Mouse (Mus musculus): ENCODE data around the gene Vezt.

Vezt gene

DNA sequence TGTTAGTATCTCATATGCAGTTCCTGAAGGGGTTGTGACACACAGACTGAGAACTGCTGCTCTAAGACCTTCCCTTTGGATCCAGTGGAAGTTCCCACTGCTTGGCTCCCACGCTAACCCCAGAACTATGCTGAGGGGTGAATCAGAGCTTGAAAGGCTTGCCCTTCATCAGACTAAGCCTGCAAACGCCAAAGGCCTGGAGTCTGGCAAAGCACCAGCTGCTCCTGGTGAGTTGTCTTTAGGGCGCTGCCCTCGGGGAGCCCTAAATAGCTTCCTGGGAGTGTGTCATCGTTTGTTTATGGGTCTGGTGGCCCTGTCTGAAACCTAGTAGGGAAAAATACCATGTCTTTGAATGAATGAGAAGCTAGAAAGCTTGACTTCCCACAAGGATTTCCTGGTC is 91.4 kb downstream of the Vezt start:
- Histone ChIP-seq H3K4me1 (replicated peaks; ENCODE audit: low read depth, low read length) (no peaks in the 10 kb centered on the region), H3K27me3 (ENCODE audit: insufficient read depth, low read length) (no peaks in the 10 kb centered on the region), H3K9me3 (ENCODE audit: low read length) (0 out of 2 replicates have a peak, but pooled peaks cover 3% of the 10 kb centered on the region), H3K36me3 (ENCODE audit: insufficient read depth, low read length) (no peaks in the 10 kb centered on the region), H3K4me3 (replicated peaks; ENCODE audit: low read length) (no peak overlapping the region)
- TF ChIP-seq POU5F1 (IDR thresholded peaks at IDR 0.05; ENCODE audit: borderline replicate concordance, low read length) (no peak), NANOG (IDR thresholded peaks at IDR 0.05; ENCODE audit: borderline replicate concordance, low read length) (no peak), CTCF (conservative IDR thresholded peaks at IDR 0.05; ENCODE audit: low read length) (no peak)

DNA sequence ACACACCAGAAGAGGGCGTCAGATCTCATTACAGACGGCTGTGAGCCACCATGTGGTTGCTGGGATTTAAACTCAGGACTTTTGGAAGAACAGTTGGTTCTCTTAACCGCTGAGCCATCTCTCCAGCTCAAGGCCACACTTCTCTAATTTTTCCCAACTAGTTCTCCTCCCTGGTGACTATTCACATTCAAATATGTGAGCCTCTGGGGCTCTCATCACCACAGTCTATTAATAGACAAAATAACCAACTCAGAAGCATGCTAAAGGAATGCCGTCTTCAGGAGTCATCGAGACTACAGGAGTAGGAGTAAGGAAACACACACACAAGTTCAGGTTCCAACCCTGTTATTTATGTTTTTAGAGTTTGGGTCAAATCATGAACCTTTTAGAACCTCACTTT is 95.3 kb downstream of the Vezt start:
- Histone ChIP-seq H3K36me3 (ENCODE audit: insufficient read depth, low read length) (no peaks in the 10 kb centered on the region), H3K9me3 (ENCODE audit: low read length) (peaks cover 40% of the 10 kb centered on the region), H3K27me3 (ENCODE audit: insufficient read depth, low read length) (no peaks in the 10 kb centered on the region), H3K4me1 (replicated peaks; ENCODE audit: low read depth, low read length) (no peaks in the 10 kb centered on the region), H3K4me3 (replicated peaks; ENCODE audit: low read length) (no peak overlapping the region)
- TF ChIP-seq POU5F1 (IDR thresholded peaks at IDR 0.05; ENCODE audit: borderline replicate concordance, low read length) (no peak), NANOG (IDR thresholded peaks at IDR 0.05; ENCODE audit: borderline replicate concordance, low read length) (no peak), CTCF (conservative IDR thresholded peaks at IDR 0.05; ENCODE audit: low read length) (no peak)

DNA sequence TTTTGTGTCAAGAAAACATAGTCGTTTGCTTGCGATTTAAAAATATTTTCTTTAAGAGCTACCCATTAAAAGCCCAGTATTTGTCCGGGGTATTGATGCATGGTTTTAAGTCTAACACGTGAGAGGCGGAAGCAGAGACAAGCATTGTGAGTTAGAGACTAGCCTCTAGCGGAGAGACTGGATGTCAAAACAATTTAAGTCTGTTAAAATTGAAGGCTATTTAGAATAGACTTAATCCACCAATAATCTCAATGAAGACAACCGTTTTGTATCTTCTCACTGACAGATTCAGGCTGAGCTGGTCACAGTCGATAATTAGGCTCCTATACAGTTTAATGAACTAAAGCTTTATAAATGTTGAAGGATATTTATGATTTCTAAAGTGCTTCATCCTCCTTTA is 95.9 kb downstream of the Vezt start:
- no peaks in the 10 kb centered on the region for H3K4me1 ChIP-seq (replicated peaks; ENCODE audit: low read depth, low read length)
- no peaks in the 10 kb centered on the region for H3K36me3 ChIP-seq (ENCODE audit: insufficient read depth, low read length)
- no peaks in the 10 kb centered on the region for H3K27me3 ChIP-seq (ENCODE audit: insufficient read depth, low read length)
- H3K4me3 ChIP-seq (replicated peaks; ENCODE audit: low read length): no peak overlapping the region
- peaks cover 46% of the 10 kb centered on the region for H3K9me3 ChIP-seq (ENCODE audit: low read length)
- no peak for TF ChIP-seq NANOG (IDR thresholded peaks at IDR 0.05; ENCODE audit: borderline replicate concordance, low read length)
- no peak for TF ChIP-seq POU5F1 (IDR thresholded peaks at IDR 0.05; ENCODE audit: borderline replicate concordance, low read length)
- TF ChIP-seq CTCF (conservative IDR thresholded peaks at IDR 0.05; ENCODE audit: low read length): no peak

DNA sequence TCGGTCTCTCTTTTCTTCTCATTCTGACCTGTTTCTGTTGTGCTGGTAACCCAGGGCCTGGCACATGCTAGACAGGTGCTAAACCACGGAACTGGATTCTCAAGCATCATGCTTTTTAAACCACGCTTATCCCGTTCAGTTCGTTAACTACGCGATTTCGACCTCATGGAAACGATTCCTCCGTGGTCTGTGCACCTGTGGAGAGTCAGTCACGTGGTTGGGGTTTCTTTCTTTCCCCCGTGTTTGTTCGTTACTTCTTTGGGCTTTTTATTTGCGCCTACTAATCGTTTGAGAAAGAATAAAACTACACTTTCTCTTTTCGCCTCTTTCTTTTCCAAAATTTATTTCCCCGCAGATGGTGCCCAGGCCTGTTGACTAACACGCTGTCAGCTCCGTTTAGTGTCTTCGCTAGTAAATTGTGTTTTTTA is 96.8 kb downstream of the Vezt start:
- Histone ChIP-seq H3K4me3 (replicated peaks; ENCODE audit: low read length) (no peak overlapping the region), H3K4me1 (replicated peaks; ENCODE audit: low read depth, low read length) (no peaks in the 10 kb centered on the region), H3K9me3 (ENCODE audit: low read length) (peaks cover 54% of the 10 kb centered on the region), H3K36me3 (ENCODE audit: insufficient read depth, low read length) (no peaks in the 10 kb centered on the region), H3K27me3 (ENCODE audit: insufficient read depth, low read length) (no peaks in the 10 kb centered on the region)
- TF ChIP-seq NANOG (IDR thresholded peaks at IDR 0.05; ENCODE audit: borderline replicate concordance, low read length) (no peak), POU5F1 (IDR thresholded peaks at IDR 0.05; ENCODE audit: borderline replicate concordance, low read length) (no peak), CTCF (conservative IDR thresholded peaks at IDR 0.05; ENCODE audit: low read length) (no peak)

DNA sequence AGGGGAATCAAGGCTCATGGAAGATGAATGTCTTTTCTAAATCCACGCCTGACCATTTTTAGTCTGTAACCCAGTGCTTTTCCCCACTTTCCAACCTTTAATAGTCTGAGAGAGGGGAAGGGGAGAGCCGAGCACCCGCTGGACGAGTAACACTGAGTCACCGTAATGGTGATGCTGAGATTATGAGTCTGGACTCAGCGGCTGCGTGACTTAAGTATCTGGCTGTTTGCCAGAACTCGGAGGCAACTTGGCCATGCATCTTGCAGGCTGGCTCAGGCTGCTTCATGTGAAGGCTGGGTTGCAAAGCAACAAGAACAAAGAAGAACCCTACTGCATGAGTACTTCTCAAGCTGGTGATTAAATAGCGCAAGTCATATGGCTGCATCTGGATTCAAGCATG is 101.6 kb downstream of the Vezt start:
- no peak overlapping the region for H3K4me3 ChIP-seq (replicated peaks; ENCODE audit: low read length)
- 0 out of 2 replicates have a peak, but pooled peaks cover 3% of the 10 kb centered on the region for H3K4me1 ChIP-seq (replicated peaks; ENCODE audit: low read depth, low read length)
- peaks cover 51% of the 10 kb centered on the region for H3K9me3 ChIP-seq (ENCODE audit: low read length)
- no peaks in the 10 kb centered on the region for H3K27me3 ChIP-seq (ENCODE audit: insufficient read depth, low read length)
- TF ChIP-seq CTCF (conservative IDR thresholded peaks at IDR 0.05; ENCODE audit: low read length): no peak
- no peak for TF ChIP-seq POU5F1 (IDR thresholded peaks at IDR 0.05; ENCODE audit: borderline replicate concordance, low read length)
- no peak for TF ChIP-seq NANOG (IDR thresholded peaks at IDR 0.05; ENCODE audit: borderline replicate concordance, low read length)
- H3K36me3 ChIP-seq (ENCODE audit: insufficient read depth, low read length): no peaks in the 10 kb centered on the region

DNA sequence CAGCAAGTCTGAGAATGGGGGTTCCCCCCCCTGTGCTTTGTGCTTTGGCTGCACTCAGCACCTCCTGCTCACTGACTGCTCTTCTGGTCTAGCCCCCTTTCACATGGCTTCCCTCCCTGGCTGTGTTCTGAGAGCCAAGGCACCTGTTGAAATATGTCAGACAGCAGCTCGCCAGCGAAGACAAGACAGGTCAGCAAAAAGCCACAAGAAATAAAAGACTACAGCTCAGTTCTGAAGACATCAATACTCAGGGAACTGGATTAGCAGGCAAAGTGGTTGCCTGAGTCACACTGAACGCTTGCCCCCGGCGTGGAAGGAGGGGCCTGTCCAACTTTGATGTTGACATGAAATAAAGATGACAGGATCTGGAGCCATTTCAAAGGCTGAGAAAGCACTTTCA is 102.8 kb downstream of the Vezt start:
- TF ChIP-seq POU5F1 (IDR thresholded peaks at IDR 0.05; ENCODE audit: borderline replicate concordance, low read length) (no peak), CTCF (conservative IDR thresholded peaks at IDR 0.05; ENCODE audit: low read length) (no peak), NANOG (IDR thresholded peaks at IDR 0.05; ENCODE audit: borderline replicate concordance, low read length) (no peak)
- H3K9me3 ChIP-seq (ENCODE audit: low read length): peaks cover 40% of the 10 kb centered on the region
- H3K4me1 ChIP-seq (replicated peaks; ENCODE audit: low read depth, low read length): 0 out of 2 replicates have a peak, but pooled peaks cover 3% of the 10 kb centered on the region
- no peaks in the 10 kb centered on the region for H3K36me3 ChIP-seq (ENCODE audit: insufficient read depth, low read length)
- H3K27me3 ChIP-seq (ENCODE audit: insufficient read depth, low read length): no peaks in the 10 kb centered on the region
- H3K4me3 ChIP-seq (replicated peaks; ENCODE audit: low read length): no peak overlapping the region

DNA sequence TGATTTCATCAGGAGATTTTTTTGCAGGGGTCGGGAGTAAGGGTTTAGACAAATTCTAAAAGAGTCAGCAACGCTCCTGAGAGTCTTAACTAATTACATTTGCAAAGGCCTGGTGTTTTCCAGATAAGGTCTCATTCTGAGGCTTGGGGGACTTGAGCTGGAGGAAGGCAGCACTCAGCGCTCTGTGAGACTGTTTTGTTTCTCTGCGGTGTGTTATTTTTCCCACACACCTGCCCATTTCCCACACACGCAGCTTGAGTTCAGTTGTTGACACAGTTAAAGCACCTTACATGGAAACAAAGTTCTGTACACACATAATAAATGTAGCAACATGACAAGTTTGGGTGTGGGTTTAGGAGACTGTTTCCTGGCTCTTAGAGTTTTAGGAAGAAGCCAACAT is 103.6 kb downstream of the Vezt start:
- TF ChIP-seq POU5F1 (IDR thresholded peaks at IDR 0.05; ENCODE audit: borderline replicate concordance, low read length) (no peak), CTCF (conservative IDR thresholded peaks at IDR 0.05; ENCODE audit: low read length) (no peak), NANOG (IDR thresholded peaks at IDR 0.05; ENCODE audit: borderline replicate concordance, low read length) (no peak)
- no peak overlapping the region for H3K4me3 ChIP-seq (replicated peaks; ENCODE audit: low read length)

DNA sequence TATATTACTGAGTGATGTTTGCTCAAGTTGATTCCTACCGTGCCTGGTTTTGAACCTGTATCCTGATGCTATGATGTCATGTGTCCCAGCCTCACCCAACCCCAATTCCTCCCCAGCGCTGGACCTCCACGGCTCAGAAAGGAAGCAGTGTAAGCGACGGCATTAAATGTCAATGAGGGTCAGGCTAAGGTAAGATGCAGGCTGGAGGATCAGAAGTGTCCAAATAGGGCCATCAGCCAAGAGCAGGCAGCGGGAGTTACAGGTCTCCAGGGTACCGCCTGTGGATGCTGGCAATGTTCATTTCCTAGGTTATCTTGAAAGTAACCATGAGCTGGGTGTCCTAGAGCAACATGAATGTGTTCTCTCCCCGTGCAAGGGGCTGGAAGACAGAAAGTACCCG is 104.2 kb downstream of the Vezt start:
- no peaks in the 10 kb centered on the region for H3K36me3 ChIP-seq (ENCODE audit: insufficient read depth, low read length)
- 0 out of 2 replicates have a peak, but pooled peaks cover 3% of the 10 kb centered on the region for H3K4me1 ChIP-seq (replicated peaks; ENCODE audit: low read depth, low read length)
- H3K9me3 ChIP-seq (ENCODE audit: low read length): peaks cover 29% of the 10 kb centered on the region
- TF ChIP-seq CTCF (conservative IDR thresholded peaks at IDR 0.05; ENCODE audit: low read length) (no peak), NANOG (IDR thresholded peaks at IDR 0.05; ENCODE audit: borderline replicate concordance, low read length) (no peak), POU5F1 (IDR thresholded peaks at IDR 0.05; ENCODE audit: borderline replicate concordance, low read length) (no peak)
- H3K27me3 ChIP-seq (ENCODE audit: insufficient read depth, low read length): no peaks in the 10 kb centered on the region
- no peak overlapping the region for H3K4me3 ChIP-seq (replicated peaks; ENCODE audit: low read length)

More for the DNA sequence above, 103.6 kb downstream of the Vezt start:
- no peaks in the 10 kb centered on the region for H3K27me3 ChIP-seq (ENCODE audit: insufficient read depth, low read length)
- peaks cover 34% of the 10 kb centered on the region for H3K9me3 ChIP-seq (ENCODE audit: low read length)
- H3K36me3 ChIP-seq (ENCODE audit: insufficient read depth, low read length): no peaks in the 10 kb centered on the region
- H3K4me1 ChIP-seq (replicated peaks; ENCODE audit: low read depth, low read length): 0 out of 2 replicates have a peak, but pooled peaks cover 3% of the 10 kb centered on the region

DNA sequence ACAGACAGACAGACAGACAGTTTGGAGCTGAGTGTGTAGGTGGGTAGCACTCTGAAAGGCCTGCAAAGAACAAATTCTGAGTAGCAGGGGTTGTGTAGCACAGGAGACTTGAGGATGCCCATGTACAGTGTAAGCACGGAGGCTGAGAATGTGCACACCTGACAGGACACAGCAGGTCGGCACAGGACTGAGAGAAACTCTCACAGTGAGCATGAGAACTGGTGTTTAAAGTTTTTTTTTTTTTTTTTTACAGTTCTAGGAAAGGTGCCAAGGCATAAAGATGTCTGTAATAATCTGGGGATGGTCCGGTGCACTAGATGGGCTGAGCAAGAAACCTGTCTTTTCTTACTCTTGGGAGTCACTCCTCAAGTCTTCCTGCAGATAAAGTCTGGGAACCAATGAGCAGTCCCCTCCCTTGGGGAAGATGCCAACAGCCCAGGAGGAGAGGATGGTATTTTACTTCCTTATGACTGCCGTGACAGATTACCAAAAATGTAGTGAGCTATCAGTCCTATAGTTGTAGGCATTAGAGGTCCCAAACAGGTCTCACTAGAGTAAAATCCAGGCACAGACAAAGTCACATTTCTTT is 105.3 kb downstream of the Vezt start:
- peaks cover 19% of the 10 kb centered on the region for H3K9me3 ChIP-seq (ENCODE audit: low read length)

More for the DNA sequence above, 105.3 kb downstream of the Vezt start:
- Histone ChIP-seq H3K36me3 (ENCODE audit: insufficient read depth, low read length) (no peaks in the 10 kb centered on the region), H3K4me1 (replicated peaks; ENCODE audit: low read depth, low read length) (0 out of 2 replicates have a peak, but pooled peaks cover 3% of the 10 kb centered on the region), H3K4me3 (replicated peaks; ENCODE audit: low read length) (no peak overlapping the region), H3K27me3 (ENCODE audit: insufficient read depth, low read length) (no peaks in the 10 kb centered on the region)
- no peak for TF ChIP-seq POU5F1 (IDR thresholded peaks at IDR 0.05; ENCODE audit: borderline replicate concordance, low read length)

All from E14TG2a.4 (cell line).